Mouse (Mus musculus): Measurements from ENCODE around the gene Tldc1. TPM values are rescaled to one million over a fixed set of nuclear protein-coding genes. Genes with fewer than 3 reads are reported as not detected.

Gene Tldc1
- polyA plus RNA-seq, 1 experiment, result 10.1 TPM

DNA sequence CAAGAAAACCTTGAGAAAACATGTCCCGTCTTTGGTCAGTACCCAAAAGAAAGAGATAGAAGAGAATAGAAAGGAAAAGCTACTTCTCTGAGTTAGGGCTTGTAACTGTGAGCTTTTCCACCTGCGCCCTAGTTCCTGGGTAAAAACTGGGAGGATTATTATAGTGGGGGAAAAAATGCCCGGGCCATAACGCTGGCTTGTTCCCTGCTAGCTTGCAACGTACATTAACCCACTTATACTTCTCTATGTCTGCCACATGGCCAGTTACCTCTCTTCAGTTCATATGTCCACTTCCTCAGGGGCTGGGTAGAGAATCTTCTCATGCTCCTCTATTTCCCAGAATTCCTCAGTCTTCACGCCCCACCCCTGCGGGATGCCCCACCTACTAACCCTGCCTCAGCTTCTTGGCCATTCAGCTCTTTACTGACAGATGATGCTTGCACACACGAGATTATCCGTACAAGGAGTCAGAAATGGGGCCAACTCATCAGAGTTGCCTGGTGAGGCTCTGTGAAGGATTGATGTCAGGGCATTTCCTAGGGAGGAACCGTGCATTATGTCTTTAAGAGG lies 41.8 kb downstream of the Tldc1 start:
- Histone ChIP-seq H3K27ac (ENCODE audit: insufficient read depth, low read length) (no peak overlapping the region), H3K4me1 (ENCODE audit: control insufficient read depth, insufficient read depth, low read length) (no peaks in the 10 kb centered on the region), H3K4me3 (ENCODE audit: insufficient read depth, low read length) (no peak overlapping the region)
- TF ChIP-seq POLR2A (IDR thresholded peaks at IDR 0.05; ENCODE audit: low read depth, low read length) (no peak), CTCF (IDR thresholded peaks at IDR 0.05; ENCODE audit: borderline replicate concordance, insufficient read depth, low read length) (no peak)

DNA sequence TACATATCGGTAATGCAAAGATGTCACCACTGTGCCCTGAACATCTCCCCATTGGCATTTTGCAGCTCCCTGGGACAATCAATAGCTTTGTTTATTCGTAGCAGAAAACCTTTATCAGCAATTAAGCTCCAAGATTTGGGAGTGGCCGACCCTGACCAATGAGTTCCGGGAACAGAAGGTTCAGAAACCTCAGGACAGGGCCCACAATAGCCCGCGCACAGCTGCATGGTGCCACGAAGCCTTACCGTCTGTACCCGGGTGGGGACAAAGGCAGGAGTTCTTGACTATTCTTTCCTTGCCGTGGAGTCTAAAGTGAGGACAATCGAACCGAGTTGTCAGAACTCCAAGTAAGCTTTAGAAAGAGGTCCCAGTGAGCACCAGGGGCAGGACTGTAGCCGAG lies 46.1 kb downstream of the Tldc1 start:
- Histone ChIP-seq H3K4me1 (ENCODE audit: control insufficient read depth, insufficient read depth, low read length) (no peaks in the 10 kb centered on the region), H3K4me3 (ENCODE audit: insufficient read depth, low read length) (no peak overlapping the region), H3K27ac (ENCODE audit: insufficient read depth, low read length) (no peak overlapping the region)
- TF ChIP-seq POLR2A (IDR thresholded peaks at IDR 0.05; ENCODE audit: low read depth, low read length) (no peak), CTCF (IDR thresholded peaks at IDR 0.05; ENCODE audit: borderline replicate concordance, insufficient read depth, low read length) (no peak)

DNA sequence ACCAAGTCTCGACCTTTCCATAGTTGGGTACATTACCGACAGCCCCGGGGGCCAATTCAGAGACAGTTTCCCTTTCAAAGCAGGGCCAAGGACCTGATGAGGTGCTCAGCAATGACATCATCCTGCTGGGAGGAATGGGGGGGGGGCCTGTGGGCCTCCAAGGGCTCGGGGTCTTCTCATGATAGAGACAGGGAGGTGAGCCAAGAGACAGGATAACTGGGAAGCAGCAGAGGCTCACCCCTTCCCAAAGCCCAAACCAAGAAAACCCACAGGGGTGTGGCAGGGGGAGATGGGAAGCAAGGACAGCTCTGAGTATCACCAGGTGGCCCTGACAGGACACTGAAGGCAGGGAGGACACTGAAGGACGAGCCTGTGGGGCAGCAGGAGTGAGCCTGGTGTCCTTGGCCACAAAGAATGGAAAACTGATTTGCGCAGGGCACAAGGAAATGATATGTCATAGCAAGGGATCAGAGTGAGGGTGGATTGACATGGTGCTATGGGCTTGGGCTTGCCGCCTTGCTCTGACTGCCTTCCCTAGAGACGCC lies 49.8 kb downstream of the Tldc1 start:
- TF ChIP-seq CTCF (IDR thresholded peaks at IDR 0.05; ENCODE audit: borderline replicate concordance, insufficient read depth, low read length), result no peak
- Histone ChIP-seq H3K4me1 (ENCODE audit: control insufficient read depth, insufficient read depth, low read length) (no peaks in the 10 kb centered on the region), H3K27ac (ENCODE audit: insufficient read depth, low read length) (no peak overlapping the region), H3K4me3 (ENCODE audit: insufficient read depth, low read length) (no peak overlapping the region)

DNA sequence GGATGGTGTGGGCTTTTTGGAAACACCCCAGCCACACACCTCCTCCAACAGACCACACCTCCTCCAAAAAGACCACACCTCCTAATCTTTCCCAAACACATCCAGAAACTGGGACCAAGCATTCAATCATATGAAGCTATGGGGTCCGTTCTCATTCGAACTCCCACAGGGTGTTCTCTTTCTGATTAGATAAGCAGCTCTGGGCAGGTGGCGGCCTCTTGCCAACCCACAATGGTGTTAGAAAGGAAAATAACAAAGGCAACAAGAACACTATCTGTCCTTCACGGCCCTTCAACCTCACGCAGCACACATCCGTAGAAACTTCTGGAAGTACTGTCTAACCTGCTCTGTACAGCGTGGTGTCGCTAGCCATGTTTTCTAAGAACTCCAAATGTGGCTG lies 51.1 kb downstream of the Tldc1 start:
- TF ChIP-seq POLR2A (IDR thresholded peaks at IDR 0.05; ENCODE audit: low read depth, low read length) (no peak), CTCF (IDR thresholded peaks at IDR 0.05; ENCODE audit: borderline replicate concordance, insufficient read depth, low read length) (no peak)
- H3K4me1 ChIP-seq (ENCODE audit: control insufficient read depth, insufficient read depth, low read length), result no peaks in the 10 kb centered on the region
- H3K4me3 ChIP-seq (ENCODE audit: insufficient read depth, low read length), result no peak overlapping the region
- H3K27ac ChIP-seq (ENCODE audit: insufficient read depth, low read length), result no peak overlapping the region

DNA sequence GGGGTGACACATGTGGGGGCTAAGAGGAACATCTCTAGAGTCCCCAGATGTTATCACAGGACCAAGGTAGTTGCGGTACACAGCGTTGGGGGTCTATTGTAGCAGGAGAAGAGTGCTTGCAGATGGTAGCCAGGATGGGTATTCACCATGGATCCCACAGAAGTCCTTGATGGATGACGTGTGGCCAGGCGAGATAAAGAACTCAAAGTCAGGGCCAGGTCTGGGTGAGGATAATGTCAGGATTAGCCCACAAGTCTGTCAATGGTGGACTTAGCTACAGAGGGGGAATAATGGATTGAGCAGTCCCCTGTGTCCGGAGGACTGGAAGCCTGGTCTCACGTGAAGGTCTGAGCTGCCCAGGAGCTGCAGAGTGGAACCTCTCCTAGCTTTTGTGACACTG lies 53.6 kb downstream of the Tldc1 start:
- H3K4me1 ChIP-seq (ENCODE audit: control insufficient read depth, insufficient read depth, low read length), result no peaks in the 10 kb centered on the region
- TF ChIP-seq CTCF (IDR thresholded peaks at IDR 0.05; ENCODE audit: borderline replicate concordance, insufficient read depth, low read length) (no peak), POLR2A (IDR thresholded peaks at IDR 0.05; ENCODE audit: low read depth, low read length) (no peak)
- no peak overlapping the region for H3K27ac ChIP-seq (ENCODE audit: insufficient read depth, low read length)
- no peak overlapping the region for H3K4me3 ChIP-seq (ENCODE audit: insufficient read depth, low read length)

DNA sequence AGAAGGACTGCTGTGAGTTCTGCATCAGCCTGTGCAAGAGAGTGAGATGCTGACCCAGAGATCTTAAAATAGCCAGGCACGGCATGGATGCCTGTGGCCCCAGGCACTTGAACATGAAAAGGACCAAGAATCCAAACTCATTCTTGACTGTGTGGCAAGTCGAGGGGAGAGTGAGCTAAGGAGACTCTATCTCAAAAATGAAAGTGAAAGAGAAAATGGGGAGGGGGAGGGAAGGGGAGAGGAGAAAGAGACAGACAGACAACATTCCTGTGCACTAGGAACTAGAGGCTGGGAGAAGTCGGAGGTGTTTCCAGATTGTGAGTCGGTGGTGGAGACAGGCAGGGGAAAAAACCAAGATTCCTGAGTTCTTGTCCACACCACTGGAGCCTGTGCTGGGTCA lies 54.5 kb downstream of the Tldc1 start:
- TF ChIP-seq CTCF (IDR thresholded peaks at IDR 0.05; ENCODE audit: borderline replicate concordance, insufficient read depth, low read length), result no peak
- TF ChIP-seq POLR2A (IDR thresholded peaks at IDR 0.05; ENCODE audit: low read depth, low read length), result no peak
- Histone ChIP-seq H3K4me1 (ENCODE audit: control insufficient read depth, insufficient read depth, low read length) (no peaks in the 10 kb centered on the region), H3K4me3 (ENCODE audit: insufficient read depth, low read length) (no peak overlapping the region), H3K27ac (ENCODE audit: insufficient read depth, low read length) (no peak overlapping the region)

- no peaks in the 10 kb centered on the region for H3K4me1 ChIP-seq (ENCODE audit: control insufficient read depth, insufficient read depth, low read length)
- no peak overlapping the region for H3K27ac ChIP-seq (ENCODE audit: insufficient read depth, low read length)
- no peak for TF ChIP-seq POLR2A (IDR thresholded peaks at IDR 0.05; ENCODE audit: low read depth, low read length)
- TF ChIP-seq CTCF (IDR thresholded peaks at IDR 0.05; ENCODE audit: borderline replicate concordance, insufficient read depth, low read length), result no peak
- H3K4me3 ChIP-seq (ENCODE audit: insufficient read depth, low read length), result no peak overlapping the region
Measured at GRCm38 (mm10) chr8:119722348-119722747, 55.9 kb downstream of the Tldc1 start.

DNA sequence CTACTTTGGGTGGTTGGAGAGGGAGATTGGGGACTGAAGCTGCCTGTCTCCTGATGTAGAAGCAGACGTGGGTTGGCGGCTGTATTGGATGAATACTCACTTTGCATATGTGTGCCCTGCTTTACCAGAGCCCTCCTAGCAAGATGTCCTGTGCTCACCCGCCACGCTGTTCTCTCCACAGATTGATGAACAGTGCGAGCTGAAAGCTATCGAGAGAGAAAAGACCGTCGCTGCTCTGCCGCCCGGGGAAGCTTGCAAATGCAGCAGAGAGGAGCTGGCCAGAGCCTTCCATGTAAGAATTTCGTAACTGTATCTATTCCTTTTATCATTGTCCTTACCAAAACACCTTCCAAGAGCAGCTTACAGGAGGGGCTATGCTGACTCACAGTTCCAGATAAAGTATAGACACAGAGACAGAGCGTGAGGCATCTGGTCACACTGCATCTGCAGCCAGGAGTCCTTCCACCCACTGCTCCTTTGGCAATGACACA lies 59.2 kb downstream of the Tldc1 start:
- H3K27ac ChIP-seq (ENCODE audit: insufficient read depth, low read length), result no peak overlapping the region
- H3K4me1 ChIP-seq (ENCODE audit: control insufficient read depth, insufficient read depth, low read length), result peaks cover 6% of the 10 kb centered on the region; the same call in 1 of the 2 replicates
- no peak overlapping the region for H3K4me3 ChIP-seq (ENCODE audit: insufficient read depth, low read length)
- TF ChIP-seq POLR2A (IDR thresholded peaks at IDR 0.05; ENCODE audit: low read depth, low read length), result no peak
- TF ChIP-seq CTCF (IDR thresholded peaks at IDR 0.05; ENCODE audit: borderline replicate concordance, insufficient read depth, low read length), result no peak

DNA sequence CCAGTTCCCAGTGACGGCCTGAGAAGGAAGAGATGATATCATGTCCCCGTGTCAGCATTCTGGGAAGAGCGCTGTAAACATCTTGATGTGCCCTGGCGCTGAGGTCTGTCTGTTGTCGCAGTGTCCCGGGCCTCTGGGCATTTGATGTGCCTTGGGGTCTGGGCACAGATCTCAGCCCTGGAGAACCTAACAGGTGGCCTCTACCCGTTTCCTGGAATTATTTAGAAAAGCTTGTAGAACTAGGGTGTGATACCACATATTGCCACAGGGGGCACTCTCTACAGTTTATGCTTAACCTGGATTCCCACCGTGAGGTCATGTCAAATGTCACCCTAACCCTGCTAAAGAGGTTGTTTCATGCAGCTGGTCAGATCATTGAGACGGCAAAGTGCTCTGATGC lies 60.5 kb downstream of the Tldc1 start:
- Histone ChIP-seq H3K4me1 (ENCODE audit: control insufficient read depth, insufficient read depth, low read length) (peaks cover 7% of the 10 kb centered on the region; the same call in 1 of the 2 replicates), H3K4me3 (ENCODE audit: insufficient read depth, low read length) (no peak overlapping the region), H3K27ac (ENCODE audit: insufficient read depth, low read length) (no peak overlapping the region)
- TF ChIP-seq POLR2A (IDR thresholded peaks at IDR 0.05; ENCODE audit: low read depth, low read length) (no peak), CTCF (IDR thresholded peaks at IDR 0.05; ENCODE audit: borderline replicate concordance, insufficient read depth, low read length) (no peak)

DNA sequence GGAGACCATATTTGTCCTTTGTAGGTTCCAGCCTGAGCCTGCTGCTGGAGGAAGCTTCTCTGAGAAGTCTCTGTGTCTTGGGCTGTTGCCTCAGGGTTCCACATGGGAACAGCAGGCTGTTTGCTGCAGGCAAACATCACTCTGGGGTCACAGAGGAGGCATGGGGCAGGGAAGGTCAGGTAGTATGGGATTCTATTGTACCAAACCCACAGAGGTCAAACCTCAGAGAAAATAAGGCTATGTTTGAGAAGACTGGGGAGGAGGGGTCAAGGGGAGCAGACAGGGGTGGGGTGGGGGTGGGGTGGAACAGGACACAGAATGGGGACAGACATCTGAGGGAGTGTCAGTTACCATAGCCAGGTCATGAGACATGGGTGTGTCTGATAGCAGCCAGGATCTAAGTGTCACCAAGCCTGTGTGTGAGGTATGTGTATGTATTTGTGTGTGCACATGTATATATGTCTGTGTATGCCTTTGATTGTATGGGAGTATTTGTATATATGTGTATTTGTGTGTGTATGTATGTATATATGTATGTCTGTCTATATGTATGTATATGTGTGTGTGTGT lies 61.4 kb downstream of the Tldc1 start:
- Histone ChIP-seq H3K4me3 (ENCODE audit: insufficient read depth, low read length) (no peak overlapping the region), H3K27ac (ENCODE audit: insufficient read depth, low read length) (no peak overlapping the region), H3K4me1 (ENCODE audit: control insufficient read depth, insufficient read depth, low read length) (peaks cover 14% of the 10 kb centered on the region)
- TF ChIP-seq CTCF (IDR thresholded peaks at IDR 0.05; ENCODE audit: borderline replicate concordance, insufficient read depth, low read length) (no peak), POLR2A (IDR thresholded peaks at IDR 0.05; ENCODE audit: low read depth, low read length) (no peak)

Measured in embryonic fibroblast, embryonic 13.5 days (primary cell).